Mouse (Mus musculus) midbrain, embryonic 14.5 days (tissue): ENCODE measurements around the gene Pcsk6. TPM values are rescaled to one million over a fixed set of nuclear protein-coding genes. Genes with fewer than 3 reads are reported as not detected.
A peak's percentile ranks its signal among the peaks of the same experiment; 100 is the strongest.

Source experiments
- ATAC-seq: fragments of 200-750 bp; cut with Nextera tagmentation; 2 replicates; pipeline ENCODE4 v1.8.0; 2017; ENCODE audit warnings: moderate number of reproducible peaks, moderate library complexity; ENCODE audit not compliant: low FRiP score, low TSS enrichment
- DNase-seq: peaks from one replicate; pipeline ENCODE4 v3.0.0-alpha.2; 2015
- H3K27ac ChIP-seq: fragments of 300-500 bp; sonication (generic); replicated peaks from 2 replicates; pipeline ENCODE4 v1.5.1; 2014; ENCODE audit warnings: mild to moderate bottlenecking, low read depth, low read length, moderate library complexity
- H3K27me3 ChIP-seq: fragments of 300-500 bp; sonication (generic); 2 replicates; pipeline ENCODE4 v1.6.1; 2014; ENCODE audit warnings: low read length, control low read depth, mixed read lengths; ENCODE audit not compliant: control insufficient read depth, insufficient read depth
- H3K36me3 ChIP-seq: fragments of 300-500 bp; sonication (generic); 2 replicates; pipeline ENCODE4 v1.6.1; 2014; ENCODE audit warnings: low read length, control low read depth; ENCODE audit not compliant: control insufficient read depth, insufficient read depth
- H3K4me1 ChIP-seq: fragments of 300-500 bp; sonication (generic); 2 replicates; pipeline ENCODE4 v1.6.1; 2014; ENCODE audit warnings: mild to moderate bottlenecking, antibody characterized with exemption, low read length, control low read depth; ENCODE audit not compliant: control insufficient read depth, insufficient read depth
- H3K4me2 ChIP-seq: fragments of 300-500 bp; sonication (generic); 2 replicates; pipeline ENCODE4 v1.6.1; 2014; ENCODE audit warnings: mild to moderate bottlenecking, low read length, moderate library complexity
- H3K4me3 ChIP-seq: fragments of 300-500 bp; sonication (generic); replicated peaks from 2 replicates; pipeline ENCODE4 v1.5.1; 2014; ENCODE audit warnings: low read depth, low read length
- H3K9ac ChIP-seq: fragments of 300-500 bp; sonication (generic); replicated peaks from 2 replicates; pipeline ENCODE4 v1.6.1; 2014; ENCODE audit warnings: mild to moderate bottlenecking, low read length, moderate library complexity
- H3K9me3 ChIP-seq: fragments of 300-500 bp; sonication (generic); 2 replicates; pipeline ENCODE4 v1.6.1; 2016; ENCODE audit warnings: low read length, control low read depth, mixed read lengths; ENCODE audit not compliant: control insufficient read depth
- WGBS: fragments of 180-500 bp; shearing (Covaris S2); extraction: QIAGEN DNeasy Blood & Tissue Kit; methylation state at CpG from one replicate; pipeline ENCODE4 v1.1.7; 2014; 5-methylcytosine and 5-hydroxymethylcytosine counted together
- polyA plus RNA-seq: library from polyadenylated mRNA; unstranded; fragments of >200 nt; fragmentation: Nextera tagmentation; extraction: Ambion mirVana; gene quantifications from 2 replicates; pipeline ENCODE4 v1.2.1, GENCODE M21; 2014

The Pcsk6 gene
- polyA plus RNA-seq, 1 experiment from 2014 or later = 0.92 TPM

DNA sequence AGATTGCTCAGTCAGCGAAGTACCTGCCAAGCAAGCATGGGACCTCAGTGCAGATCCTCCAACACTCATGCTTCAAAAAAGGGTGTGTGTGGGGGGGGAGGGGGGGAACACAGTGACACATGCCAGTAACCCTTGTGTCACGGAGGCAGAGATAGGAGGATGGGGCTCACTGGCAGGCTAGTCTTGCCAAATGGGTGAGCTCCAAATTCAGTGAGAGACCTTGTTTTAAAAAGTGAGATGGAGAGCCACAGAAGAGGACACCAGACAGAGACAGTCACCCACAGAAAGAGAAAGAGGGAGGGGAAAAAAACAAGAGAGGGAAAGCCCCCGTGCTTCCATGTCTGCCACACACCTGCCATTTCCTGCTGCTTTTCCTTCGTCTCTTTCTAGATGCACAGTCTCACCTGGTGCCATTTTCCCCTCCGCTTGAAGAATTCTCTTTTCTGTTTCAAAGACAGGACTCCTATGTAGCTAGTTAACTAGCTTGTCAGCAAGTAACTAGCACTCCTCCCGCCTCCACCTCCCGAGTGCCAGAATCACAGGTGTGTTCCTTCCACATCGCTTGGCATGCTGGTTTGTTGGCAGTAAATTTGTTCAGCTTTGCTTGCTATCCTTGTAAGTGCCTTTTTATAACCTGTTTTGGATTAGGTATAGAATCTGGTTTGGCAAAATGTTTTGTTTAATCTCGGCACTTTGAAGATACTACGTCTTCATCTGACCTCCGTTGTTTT, 146.8 kb downstream of the Pcsk6 start:
- no peak for DNase-seq

DNA sequence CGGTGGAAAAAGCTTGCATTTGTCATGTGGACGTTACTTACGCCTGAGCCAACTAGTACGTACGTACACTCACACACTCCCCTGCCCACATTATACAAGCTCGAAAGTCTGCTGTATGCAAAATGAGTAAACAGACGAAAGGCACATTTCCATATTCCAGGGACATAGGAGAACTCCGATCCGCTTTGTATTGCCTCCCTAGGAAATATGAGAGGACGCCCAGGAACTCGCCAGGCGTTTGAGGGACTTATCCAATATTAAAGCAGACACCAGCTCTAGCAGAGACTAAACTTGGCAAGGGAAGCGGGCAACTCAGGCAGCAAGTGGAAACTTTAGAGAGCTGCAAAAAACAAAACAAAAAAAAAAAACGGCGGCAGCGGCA, 147.3 kb downstream of the Pcsk6 start:
- Histone ChIP-seq H3K36me3 (no peaks in the 10 kb centered on the region), H3K9ac (no peak overlapping the region), H3K4me2 (no peak overlapping the region), H3K4me1 (no peaks in the 10 kb centered on the region), H3K27me3 (no peaks in the 10 kb centered on the region), H3K9me3 (no peaks in the 10 kb centered on the region), H3K4me3 (no peak overlapping the region), H3K27ac (no peak overlapping the region)
- DNase-seq = no peak
- 79% methylated on average over 16 of the region's 16 CpGs for WGBS
- ATAC-seq = no peak

More for the DNA sequence above, 146.8 kb downstream of the Pcsk6 start:
- no peaks in the 10 kb centered on the region for H3K4me1 ChIP-seq
- no peak for ATAC-seq
- no peaks in the 10 kb centered on the region for H3K9me3 ChIP-seq
- H3K4me3 ChIP-seq = no peak overlapping the region
- no peaks in the 10 kb centered on the region for H3K27me3 ChIP-seq
- no peak overlapping the region for H3K4me2 ChIP-seq
- H3K9ac ChIP-seq = no peak overlapping the region
- no peaks in the 10 kb centered on the region for H3K36me3 ChIP-seq
- 85% methylated on average over 11 of the region's 11 CpGs for WGBS
- no peak overlapping the region for H3K27ac ChIP-seq

DNA sequence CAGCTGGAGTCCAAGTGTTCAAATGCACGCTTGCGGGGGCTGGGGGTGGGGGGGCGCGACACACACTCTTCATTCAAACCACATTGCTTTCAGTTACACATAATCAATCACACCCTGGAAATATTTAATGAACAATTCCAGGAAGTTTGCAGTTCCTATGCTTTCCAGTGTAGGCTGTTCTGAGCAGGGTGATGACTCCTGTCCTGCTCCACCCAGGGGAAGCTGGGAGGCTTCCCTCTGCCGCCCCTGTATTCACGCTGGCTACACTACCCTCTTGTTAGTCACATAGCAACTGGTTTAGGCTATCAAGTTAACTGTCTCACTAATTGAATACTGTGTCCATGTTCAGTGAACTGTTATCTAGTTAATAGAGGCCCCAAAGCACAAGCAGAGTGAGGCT, 149.0 kb downstream of the Pcsk6 start:
- DNase-seq = no peak
- Histone ChIP-seq H3K36me3 (no peaks in the 10 kb centered on the region), H3K9ac (no peak overlapping the region), H3K4me3 (no peak overlapping the region), H3K9me3 (no peaks in the 10 kb centered on the region), H3K27me3 (no peaks in the 10 kb centered on the region), H3K4me2 (no peak overlapping the region), H3K27ac (no peak overlapping the region), H3K4me1 (no peaks in the 10 kb centered on the region)
- 89% methylated on average over 6 of the region's 6 CpGs for WGBS
- no peak for ATAC-seq

DNA sequence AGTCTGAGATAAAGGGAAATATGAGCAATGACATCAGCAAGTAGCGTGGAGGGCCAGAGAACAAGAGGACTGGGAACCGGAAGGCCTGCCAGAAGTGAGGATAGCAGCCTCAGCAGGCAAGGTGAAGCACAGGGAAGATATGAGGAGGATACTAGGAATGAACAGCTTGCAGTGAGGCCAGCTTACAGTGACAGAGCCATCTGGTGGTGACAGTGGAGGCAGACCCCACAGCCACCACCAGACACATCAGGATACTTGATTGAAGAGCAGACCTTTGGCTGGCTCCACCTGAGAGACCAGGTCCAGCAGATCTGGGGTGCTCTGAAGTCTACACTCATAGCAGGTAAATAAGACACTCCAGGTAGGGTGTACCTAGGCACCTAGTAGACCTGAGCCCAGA, 166.2 kb downstream of the Pcsk6 start:
- 90% methylated on average over 2 of the region's 2 CpGs for WGBS
- H3K4me3 ChIP-seq = no peak overlapping the region
- H3K27ac ChIP-seq = no peak overlapping the region
- H3K36me3 ChIP-seq = no peaks in the 10 kb centered on the region
- DNase-seq (peak; percentile 64), ATAC-seq (no peak)
- H3K4me1 ChIP-seq = no peaks in the 10 kb centered on the region
- H3K4me2 ChIP-seq = no peak overlapping the region
- H3K9ac ChIP-seq = no peak overlapping the region
- H3K9me3 ChIP-seq = no peaks in the 10 kb centered on the region
- no peaks in the 10 kb centered on the region for H3K27me3 ChIP-seq

DNA sequence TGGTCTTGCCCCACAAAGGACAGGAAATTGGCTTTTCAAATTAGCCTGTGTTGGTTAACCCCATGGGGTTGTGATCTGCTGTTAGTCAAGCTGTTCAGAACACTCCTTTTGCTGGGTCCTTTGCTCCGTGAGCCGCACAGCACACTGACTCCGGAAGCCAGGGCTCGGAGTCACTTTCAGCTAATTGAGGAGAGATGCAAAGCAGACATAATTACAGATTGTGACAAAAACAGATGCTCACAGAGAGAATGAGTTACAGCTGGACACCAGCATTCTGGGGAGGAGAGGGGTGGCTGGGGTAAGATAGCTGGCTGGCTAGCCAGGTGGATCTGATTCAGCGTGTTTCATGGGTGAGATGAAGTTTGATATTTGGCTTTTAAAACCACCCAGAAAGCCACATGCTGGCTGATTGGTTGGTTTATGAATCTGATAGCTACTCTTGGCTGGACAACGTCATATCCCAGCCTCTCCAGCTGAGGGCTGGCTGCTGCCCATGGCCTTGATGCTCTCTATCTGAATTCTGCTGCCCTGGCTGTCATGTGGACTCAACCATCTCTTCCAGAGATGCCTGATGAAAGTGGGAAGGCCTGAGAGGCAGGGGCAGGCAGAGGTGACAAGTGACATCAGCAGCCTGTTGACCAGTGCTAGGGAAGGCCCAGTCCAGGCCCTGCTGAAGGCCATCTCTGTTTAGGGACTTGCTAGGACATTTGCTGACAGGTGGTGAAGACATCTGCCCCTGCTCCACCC, 167.4 kb downstream of the Pcsk6 start:
- WGBS = 70% methylated on average over 6 of the region's 6 CpGs
- no peaks in the 10 kb centered on the region for H3K36me3 ChIP-seq
- DNase-seq = no peak
- no peak for ATAC-seq
- H3K4me3 ChIP-seq = no peak overlapping the region
- no peaks in the 10 kb centered on the region for H3K27me3 ChIP-seq
- no peaks in the 10 kb centered on the region for H3K9me3 ChIP-seq
- H3K4me2 ChIP-seq = no peak overlapping the region
- no peak overlapping the region for H3K9ac ChIP-seq
- H3K4me1 ChIP-seq = no peaks in the 10 kb centered on the region
- no peak overlapping the region for H3K27ac ChIP-seq

DNA sequence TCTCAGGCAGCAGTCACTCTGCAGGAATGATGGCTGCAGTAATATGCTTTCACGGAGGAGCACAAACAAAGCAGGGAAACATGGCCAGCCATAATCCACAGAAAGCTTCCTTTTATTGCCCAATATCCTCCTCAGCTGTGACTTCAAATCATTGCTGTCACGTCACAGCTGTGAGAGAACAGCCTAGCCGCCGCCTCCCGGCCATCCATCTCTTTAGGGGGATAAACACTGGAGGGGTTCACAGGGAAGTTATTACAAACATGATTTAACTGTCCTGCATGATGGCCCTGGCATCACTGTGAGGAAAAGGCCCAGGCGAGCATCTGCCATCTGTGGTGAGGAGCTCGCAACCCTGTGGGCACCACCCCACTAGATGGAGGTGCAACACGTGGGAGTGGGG, 175.3 kb downstream of the Pcsk6 start:
- no peak for ATAC-seq
- Histone ChIP-seq H3K36me3 (no peaks in the 10 kb centered on the region), H3K4me3 (no peak overlapping the region), H3K27me3 (no peaks in the 10 kb centered on the region), H3K9ac (no peak overlapping the region), H3K9me3 (no peaks in the 10 kb centered on the region), H3K27ac (no peak overlapping the region), H3K4me2 (no peak overlapping the region), H3K4me1 (no peaks in the 10 kb centered on the region)
- DNase-seq = no peak
- WGBS = 69% methylated on average over 8 of the region's 8 CpGs

DNA sequence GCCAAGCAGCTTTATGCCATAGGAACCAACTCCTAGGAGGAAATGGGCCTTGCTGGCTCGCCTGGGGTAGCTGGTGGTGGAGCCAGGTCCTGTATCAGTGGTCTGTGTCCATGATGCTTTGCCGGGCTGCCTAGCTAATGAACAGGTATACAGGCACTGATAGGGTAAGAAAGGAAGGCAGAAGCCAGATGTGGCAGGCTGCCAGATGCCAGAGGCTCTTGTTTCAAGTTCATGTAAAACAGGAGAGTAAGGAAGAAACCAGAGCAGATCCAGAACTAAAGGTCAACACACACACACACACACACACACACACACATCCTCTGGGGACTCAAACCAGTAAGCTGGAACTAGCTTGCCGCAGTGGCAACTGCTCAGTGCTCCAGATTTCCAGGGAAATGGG, 176.7 kb downstream of the Pcsk6 start:
- Histone ChIP-seq H3K36me3 (no peaks in the 10 kb centered on the region), H3K9me3 (no peaks in the 10 kb centered on the region), H3K4me1 (no peaks in the 10 kb centered on the region), H3K4me3 (no peak overlapping the region), H3K27me3 (no peaks in the 10 kb centered on the region), H3K4me2 (no peak overlapping the region), H3K9ac (no peak overlapping the region), H3K27ac (no peak overlapping the region)
- ATAC-seq = no peak
- DNase-seq = no peak
- WGBS = 80% methylated on average over 3 of the region's 3 CpGs

DNA sequence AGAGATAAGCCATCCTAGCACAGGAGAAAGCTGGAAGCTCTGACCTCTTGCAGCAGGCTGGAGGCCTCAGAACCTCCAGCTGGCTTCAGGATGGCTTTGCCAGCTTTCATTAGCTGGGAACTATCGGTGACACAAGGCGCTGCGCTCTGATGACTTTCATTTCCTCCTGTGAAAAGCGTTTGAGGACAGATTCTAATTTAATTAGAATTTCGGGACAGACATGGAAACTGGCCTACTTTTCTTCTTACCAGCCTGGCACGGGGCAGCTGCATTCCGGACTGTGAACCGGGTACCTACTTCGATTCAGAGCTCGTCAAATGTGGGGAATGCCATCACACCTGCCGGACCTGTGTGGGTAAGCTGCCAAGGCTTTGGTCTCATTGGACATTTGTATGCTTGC, 177.2 kb downstream of the Pcsk6 start:
- Histone ChIP-seq H3K4me1 (no peaks in the 10 kb centered on the region), H3K27ac (no peak overlapping the region), H3K4me2 (no peak overlapping the region), H3K4me3 (no peak overlapping the region), H3K36me3 (no peaks in the 10 kb centered on the region), H3K9ac (no peak overlapping the region), H3K9me3 (no peaks in the 10 kb centered on the region), H3K27me3 (no peaks in the 10 kb centered on the region)
- DNase-seq (no peak), ATAC-seq (no peak)
- 80% methylated on average over 11 of the region's 11 CpGs for WGBS
